In the genomic region with DNA sequence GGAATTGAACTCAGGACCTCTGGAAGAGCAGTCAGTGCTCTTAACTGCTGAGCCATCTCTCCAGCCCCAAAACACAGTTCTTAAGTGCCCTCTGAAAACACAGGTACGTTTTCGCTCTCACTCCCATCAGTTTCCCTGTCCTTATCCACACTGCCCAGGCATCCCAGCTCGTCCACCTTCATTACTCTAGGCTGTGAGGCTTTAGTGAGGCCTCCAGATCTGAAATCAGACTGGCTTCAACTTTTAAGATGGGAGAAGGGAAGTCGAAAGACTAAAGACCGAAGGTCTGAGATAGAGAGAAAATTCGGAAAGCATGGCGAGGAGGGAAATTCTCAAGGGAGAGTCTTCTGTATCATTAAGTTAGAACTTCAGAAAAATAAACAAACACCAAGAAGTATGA, we compare ENCODE assay signal across 19 mouse cellular contexts. TPM values are rescaled to one million over a fixed set of nuclear protein-coding genes. Genes with fewer than 3 reads are reported as not detected.
DNase-seq lines count a peak whose midpoint lies in the region; ATAC-seq and TF ChIP-seq lines count a peak whose summit lies in the region.
"Had no signal": no experiment of that assay in that cellular context is flagged by ENCODE, and none has a peak within 500 bp of the region (broad histone marks: within the 10 kb centered on the region; RNA-seq: fewer than 3 reads in every experiment).

No protein-coding gene starts in this region.

- no peak overlapping the region for H3K4me2 ChIP-seq in heart, embryonic 11.5 days
- H3K4me2 ChIP-seq in stomach, embryonic 16.5 days (ENCODE audit: low read depth, low read length): no peak overlapping the region
- no peak overlapping the region for H3K4me2 ChIP-seq in forebrain, embryonic 11.5 days (ENCODE audit: low read depth, low read length, severe bottlenecking)
- H3K4me2 ChIP-seq: embryonic facial prominence, embryonic 12.5 days had no signal

- DNase-seq in heart, embryonic 10.5 days (ENCODE audit: low spot score): peak; percentile 58
- no peak for DNase-seq in embryonic facial prominence, embryonic 10.5 days (ENCODE audit: low spot score)
- DNase-seq in forebrain, embryonic 11.5 days (ENCODE audit: low spot score): no peak
- DNase-seq in spleen, adult 18-20 months: no peak
- DNase-seq: adrenal gland, adult 2 months; adrenal gland, postnatal 25 days; cerebellum, adult 18-20 months; cerebellum, adult 9-11 months; gastrocnemius, adult 2 months; gastrocnemius, postnatal 25 days; heart, adult 18-20 months; kidney, adult 18-20 months had no signal

- WGBS in heart, embryonic 10.5 days: 82% methylated on average over 7 of the region's 7 CpGs
- WGBS in heart, embryonic 11.5 days (ENCODE audit: insufficient replicate concordance): 82% methylated on average over 7 of the region's 7 CpGs
- WGBS in embryonic facial prominence, embryonic 10.5 days: 89% methylated on average over 7 of the region's 7 CpGs
- WGBS in stomach, embryonic 16.5 days: 93% methylated on average over 7 of the region's 7 CpGs
- WGBS in forebrain, embryonic 11.5 days: 91% methylated on average over 7 of the region's 7 CpGs

- no peak overlapping the region for H3K4me3 ChIP-seq in heart, embryonic 10.5 days
- H3K4me3 ChIP-seq in heart, embryonic 11.5 days (ENCODE audit: low read depth, low read length): no peak overlapping the region
- no peak overlapping the region for H3K4me3 ChIP-seq in embryonic facial prominence, embryonic 10.5 days
- H3K4me3 ChIP-seq in embryonic fibroblast, embryonic 13.5 days (ENCODE audit: insufficient read depth, low read length): no peak overlapping the region
- no peak overlapping the region for H3K4me3 ChIP-seq in stomach, embryonic 16.5 days (replicated peaks; ENCODE audit: low read length)
- H3K4me3 ChIP-seq in forebrain, embryonic 11.5 days (ENCODE audit: low read depth, low read length): no peak overlapping the region
- H3K4me3 ChIP-seq: embryonic facial prominence, embryonic 12.5 days; gastrocnemius, adult 2 months; hindbrain, embryonic 13.5 days had no signal

- ATAC-seq in heart, embryonic 11.5 days (replicated peaks; ENCODE audit: insufficient number of reproducible peaks, low FRiP score, low TSS enrichment): no peak
- no peak for ATAC-seq in stomach, embryonic 16.5 days (ENCODE audit: insufficient read depth, low FRiP score)
- ATAC-seq in forebrain, embryonic 11.5 days (replicated peaks; ENCODE audit: low FRiP score): no peak
- ATAC-seq: hindbrain, postnatal 0 days had no signal

- H3K36me3 ChIP-seq in heart, embryonic 10.5 days: no peaks in the 10 kb centered on the region
- H3K36me3 ChIP-seq in heart, embryonic 11.5 days (ENCODE audit: control insufficient read depth, insufficient read depth, low read length): no peaks in the 10 kb centered on the region
- H3K36me3 ChIP-seq in embryonic facial prominence, embryonic 10.5 days (replicated peaks): no peaks in the 10 kb centered on the region
- H3K36me3 ChIP-seq in stomach, embryonic 16.5 days (ENCODE audit: control insufficient read depth, insufficient read depth, low read length): no peaks in the 10 kb centered on the region
- H3K36me3 ChIP-seq in forebrain, embryonic 11.5 days (ENCODE audit: control insufficient read depth, insufficient read depth, low read length): no peaks in the 10 kb centered on the region
- H3K36me3 ChIP-seq: embryonic facial prominence, embryonic 12.5 days; hindbrain, embryonic 13.5 days had no signal

- H3K9me3 ChIP-seq in heart, embryonic 10.5 days: no peaks in the 10 kb centered on the region
- no peaks in the 10 kb centered on the region for H3K9me3 ChIP-seq in heart, embryonic 11.5 days (replicated peaks; ENCODE audit: control insufficient read depth, low read length)
- no peaks in the 10 kb centered on the region for H3K9me3 ChIP-seq in embryonic facial prominence, embryonic 10.5 days
- no peaks in the 10 kb centered on the region for H3K9me3 ChIP-seq in stomach, embryonic 16.5 days (replicated peaks; ENCODE audit: control insufficient read depth, low read length)
- H3K9me3 ChIP-seq in forebrain, embryonic 11.5 days (ENCODE audit: control insufficient read depth, low read length): no peaks in the 10 kb centered on the region
- H3K9me3 ChIP-seq: embryonic facial prominence, embryonic 12.5 days; hindbrain, embryonic 13.5 days had no signal

- TF ChIP-seq POLR2A in embryonic fibroblast, embryonic 13.5 days (IDR thresholded peaks at IDR 0.05; ENCODE audit: low read depth, low read length): no peak

- no peak overlapping the region for H3K27ac ChIP-seq in heart, embryonic 10.5 days
- no peak overlapping the region for H3K27ac ChIP-seq in heart, embryonic 11.5 days (ENCODE audit: low read depth, low read length)
- 0 out of 2 replicates have a peak overlapping the region, but pooled peaks have one; percentile 79 for H3K27ac ChIP-seq in embryonic facial prominence, embryonic 10.5 days (replicated peaks)
- H3K27ac ChIP-seq in embryonic fibroblast, embryonic 13.5 days (ENCODE audit: insufficient read depth, low read length): peak overlapping the region; percentile 98; the same call in 1 of the 2 replicates
- H3K27ac ChIP-seq in stomach, embryonic 16.5 days (ENCODE audit: low read length): peak overlapping the region; percentile 73; the same call in 1 of the 2 replicates
- H3K27ac ChIP-seq in forebrain, embryonic 11.5 days (ENCODE audit: low read depth, low read length): no peak overlapping the region
- H3K27ac ChIP-seq: hindbrain, postnatal 0 days had no signal

- no peak for TF ChIP-seq CTCF in embryonic fibroblast, embryonic 13.5 days (IDR thresholded peaks at IDR 0.05; ENCODE audit: borderline replicate concordance, insufficient read depth, low read length)

- H3K9ac ChIP-seq in heart, embryonic 11.5 days (ENCODE audit: low read depth, low read length): no peak overlapping the region
- H3K9ac ChIP-seq in stomach, embryonic 16.5 days (ENCODE audit: low read length): no peak overlapping the region
- H3K9ac ChIP-seq in forebrain, embryonic 11.5 days (ENCODE audit: low read length): no peak overlapping the region
- H3K9ac ChIP-seq: hindbrain, embryonic 13.5 days had no signal

- peaks cover 12% of the 10 kb centered on the region for H3K4me1 ChIP-seq in heart, embryonic 10.5 days
- H3K4me1 ChIP-seq in heart, embryonic 11.5 days (ENCODE audit: control insufficient read depth, insufficient read depth, low read length): 0 out of 2 replicates have a peak, but pooled peaks cover 4% of the 10 kb centered on the region
- H3K4me1 ChIP-seq in embryonic facial prominence, embryonic 10.5 days: peaks cover 16% of the 10 kb centered on the region
- H3K4me1 ChIP-seq in embryonic fibroblast, embryonic 13.5 days (ENCODE audit: control insufficient read depth, insufficient read depth, low read length): no peaks in the 10 kb centered on the region
- H3K4me1 ChIP-seq in stomach, embryonic 16.5 days (ENCODE audit: control insufficient read depth, insufficient read depth, low read length): peaks cover 16% of the 10 kb centered on the region
- no peaks in the 10 kb centered on the region for H3K4me1 ChIP-seq in forebrain, embryonic 11.5 days (replicated peaks; ENCODE audit: control insufficient read depth, insufficient read depth, low read length)

- no peaks in the 10 kb centered on the region for H3K27me3 ChIP-seq in heart, embryonic 10.5 days (ENCODE audit: insufficient read depth, poor library complexity, severe bottlenecking)
- H3K27me3 ChIP-seq in heart, embryonic 11.5 days (ENCODE audit: control insufficient read depth, insufficient read depth, low read length): no peaks in the 10 kb centered on the region
- no peaks in the 10 kb centered on the region for H3K27me3 ChIP-seq in embryonic facial prominence, embryonic 10.5 days (replicated peaks; ENCODE audit: low read depth, poor library complexity, severe bottlenecking)
- H3K27me3 ChIP-seq in stomach, embryonic 16.5 days (ENCODE audit: control insufficient read depth, insufficient read depth, low read length): no peaks in the 10 kb centered on the region
- no peaks in the 10 kb centered on the region for H3K27me3 ChIP-seq in forebrain, embryonic 11.5 days (ENCODE audit: control insufficient read depth, insufficient read depth, low read length)
- H3K27me3 ChIP-seq: CH12.LX; embryonic facial prominence, embryonic 12.5 days; hindbrain, embryonic 13.5 days had no signal

RNA-seq across cellular contexts. Expression of gene Tet2, which starts 54.8 kb away (rescaled TPM):
- 11.8 and 15.5 TPM in 2 replicates for polyA plus RNA-seq in heart, embryonic 10.5 days (2016; fragmentation: Nextera tagmentation; extraction: Ambion mirVana)
- 14.1 and 19.4 TPM in 2 replicates for polyA plus RNA-seq in heart, embryonic 11.5 days (2014; fragmentation: Nextera tagmentation; extraction: Ambion mirVana)
- 18.5 and 19.0 TPM in 2 replicates for polyA plus RNA-seq in embryonic facial prominence, embryonic 10.5 days (2016; fragmentation: Nextera tagmentation; extraction: Ambion mirVana)
- 16.2 and 24.3 TPM in 2 replicates for polyA plus RNA-seq in embryonic fibroblast, embryonic 13.5 days (2011; ENCODE audit: insufficient read length, low read depth, missing spikeins)
- polyA plus RNA-seq in stomach, embryonic 16.5 days (2015; fragmentation: Nextera tagmentation; extraction: Ambion mirVana): 13.4 and 16.6 TPM in 2 replicates
- polyA plus RNA-seq in forebrain, embryonic 11.5 days (2014; fragmentation: Nextera tagmentation; extraction: Ambion mirVana): 16.7 and 19.3 TPM in 2 replicates

Comparison
In these comparisons a context has a peak if more than half of its experiments do, and no peak if none do; other contexts are left out.
1. H3K27ac ChIP-seq: peak in embryonic facial prominence, embryonic 10.5 days (single experiment), embryonic fibroblast, embryonic 13.5 days (single experiment) and stomach, embryonic 16.5 days (single experiment); none in heart, embryonic 10.5 days (single experiment), heart, embryonic 11.5 days (single experiment) and forebrain, embryonic 11.5 days (single experiment).